Mouse (Mus musculus) liver, embryonic 15.5 days (tissue): ENCODE data around the gene Disc1. TPM values are rescaled to one million over a fixed set of nuclear protein-coding genes. Genes with fewer than 3 reads are reported as not detected.

Source experiments
- ATAC-seq: fragments of 200-750 bp; cut with Nextera tagmentation; 2 replicates; pipeline ENCODE4 v1.8.0; 2017; ENCODE audit warnings: moderate number of reproducible peaks, mild to moderate bottlenecking, moderate library complexity; ENCODE audit not compliant: insufficient read depth
- H3K27ac ChIP-seq: fragments of 300-500 bp; sonication (generic); replicated peaks from 2 replicates; pipeline ENCODE4 v1.5.1; 2015; ENCODE audit warnings: mild to moderate bottlenecking, inconsistent platforms
- H3K27me3 ChIP-seq: fragments of 300-500 bp; sonication (generic); 2 replicates; pipeline ENCODE4 v1.6.1; 2015; ENCODE audit warnings: mild to moderate bottlenecking, inconsistent platforms
- H3K36me3 ChIP-seq: fragments of 300-500 bp; sonication (generic); replicated peaks from 2 replicates; pipeline ENCODE4 v1.6.1; 2015; ENCODE audit warnings: moderate library complexity, mild to moderate bottlenecking, inconsistent platforms
- H3K4me1 ChIP-seq: fragments of 300-500 bp; sonication (generic); replicated peaks from 2 replicates; pipeline ENCODE4 v1.6.1; 2015; ENCODE audit warnings: inconsistent platforms
- H3K4me2 ChIP-seq: fragments of 300-500 bp; sonication (generic); 2 replicates; pipeline ENCODE4 v1.6.1; 2015; ENCODE audit warnings: moderate library complexity, mild to moderate bottlenecking, inconsistent platforms
- H3K4me3 ChIP-seq: fragments of 300-500 bp; sonication (generic); replicated peaks from 2 replicates; pipeline ENCODE4 v1.5.1; 2015; ENCODE audit warnings: mild to moderate bottlenecking, inconsistent platforms
- H3K9ac ChIP-seq: fragments of 300-500 bp; sonication (generic); 2 replicates; pipeline ENCODE4 v1.6.1; 2015; ENCODE audit warnings: moderate library complexity, mild to moderate bottlenecking, inconsistent platforms
- H3K9me3 ChIP-seq: fragments of 300-500 bp; sonication (generic); replicated peaks from 2 replicates; pipeline ENCODE4 v1.6.1; 2016; ENCODE audit warnings: inconsistent platforms
- WGBS: fragments of 180-500 bp; shearing (Covaris S2); methylation state at CpG from one replicate; pipeline ENCODE4 v1.1.7; 2015; ENCODE audit warnings: mixed read lengths; ENCODE audit not compliant: insufficient replicate concordance; 5-methylcytosine and 5-hydroxymethylcytosine counted together
- polyA plus RNA-seq: library from polyadenylated mRNA; unstranded; fragments of >200 nt; fragmentation: Nextera tagmentation; extraction: Ambion mirVana; gene quantifications from 2 replicates; pipeline ENCODE4 v1.2.1, GENCODE M21; 2015

The Disc1 gene
- polyA plus RNA-seq, 1 experiment from 2014 or later: 0.30 TPM

GRCm38 (mm10) chr8:125203016-125203415 is 149.0 kb downstream of the Disc1 start:
- H3K9me3 ChIP-seq: no peaks in the 10 kb centered on the region
- H3K27me3 ChIP-seq: no peaks in the 10 kb centered on the region
- H3K27ac ChIP-seq: no peak overlapping the region
- no peaks in the 10 kb centered on the region for H3K4me1 ChIP-seq
- ATAC-seq: no peak
- no peak overlapping the region for H3K9ac ChIP-seq
- no peak overlapping the region for H3K4me2 ChIP-seq
- H3K36me3 ChIP-seq: no peaks in the 10 kb centered on the region
- H3K4me3 ChIP-seq: no peak overlapping the region
- WGBS: 75% methylated on average over 9 of the region's 9 CpGs

DNA sequence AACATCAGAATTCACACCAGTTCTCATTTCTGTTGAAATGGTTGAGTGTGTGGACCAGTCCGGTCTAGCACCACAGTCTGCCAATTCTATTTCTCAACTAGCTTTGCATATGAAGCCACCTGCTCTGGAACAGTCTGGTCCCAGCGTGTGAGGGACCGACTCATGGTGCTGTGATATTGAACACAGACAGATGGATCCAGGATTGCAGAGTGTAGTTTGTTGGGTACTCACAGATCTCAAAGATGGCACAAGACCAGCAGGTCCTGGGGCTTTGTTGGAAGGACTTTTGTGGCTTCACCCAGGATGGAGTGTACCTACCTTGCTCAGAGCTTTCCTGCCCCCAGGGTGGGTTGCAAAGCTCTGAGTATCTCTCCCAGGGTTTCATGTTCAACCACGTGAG is 151.6 kb downstream of the Disc1 start:
- ATAC-seq: no peak
- no peaks in the 10 kb centered on the region for H3K4me1 ChIP-seq
- H3K9ac ChIP-seq: no peak overlapping the region
- no peaks in the 10 kb centered on the region for H3K9me3 ChIP-seq
- 70% methylated on average over 4 of the region's 4 CpGs for WGBS
- no peak overlapping the region for H3K27ac ChIP-seq
- H3K27me3 ChIP-seq: no peaks in the 10 kb centered on the region
- H3K4me3 ChIP-seq: no peak overlapping the region
- H3K36me3 ChIP-seq: no peaks in the 10 kb centered on the region
- H3K4me2 ChIP-seq: no peak overlapping the region

GRCm38 (mm10) chr8:125206391-125206790 is 152.4 kb downstream of the Disc1 start:
- Histone ChIP-seq H3K27me3 (no peaks in the 10 kb centered on the region), H3K4me1 (no peaks in the 10 kb centered on the region), H3K27ac (no peak overlapping the region), H3K36me3 (no peaks in the 10 kb centered on the region), H3K4me2 (no peak overlapping the region), H3K9ac (no peak overlapping the region), H3K4me3 (no peak overlapping the region), H3K9me3 (no peaks in the 10 kb centered on the region)
- WGBS: 67% methylated on average over 8 of the region's 8 CpGs
- no peak for ATAC-seq

GRCm38 (mm10) chr8:125206962-125207361 is 153.0 kb downstream of the Disc1 start:
- Histone ChIP-seq H3K4me1 (no peaks in the 10 kb centered on the region), H3K27me3 (no peaks in the 10 kb centered on the region), H3K36me3 (no peaks in the 10 kb centered on the region), H3K9ac (no peak overlapping the region), H3K4me2 (no peak overlapping the region), H3K4me3 (no peak overlapping the region), H3K9me3 (no peaks in the 10 kb centered on the region), H3K27ac (no peak overlapping the region)
- 61% methylated on average over 3 of the region's 3 CpGs for WGBS
- no peak for ATAC-seq

- no peaks in the 10 kb centered on the region for H3K9me3 ChIP-seq
- H3K4me3 ChIP-seq: no peak overlapping the region
- no peak overlapping the region for H3K4me2 ChIP-seq
- WGBS: 63% methylated on average over 13 of the region's 13 CpGs
- H3K9ac ChIP-seq: no peak overlapping the region
- H3K27ac ChIP-seq: no peak overlapping the region
- no peak for ATAC-seq
- no peaks in the 10 kb centered on the region for H3K36me3 ChIP-seq
- no peaks in the 10 kb centered on the region for H3K4me1 ChIP-seq
- no peaks in the 10 kb centered on the region for H3K27me3 ChIP-seq
Observed at GRCm38 (mm10) chr8:125212619-125213167, 158.7 kb downstream of the Disc1 start.

- 63% methylated on average over 12 of the region's 12 CpGs for WGBS
- H3K4me1 ChIP-seq: no peaks in the 10 kb centered on the region
- H3K27ac ChIP-seq: no peak overlapping the region
- no peak overlapping the region for H3K4me3 ChIP-seq
- no peaks in the 10 kb centered on the region for H3K36me3 ChIP-seq
- no peak for ATAC-seq
- no peaks in the 10 kb centered on the region for H3K9me3 ChIP-seq
- no peak overlapping the region for H3K4me2 ChIP-seq
- no peaks in the 10 kb centered on the region for H3K27me3 ChIP-seq
- H3K9ac ChIP-seq: no peak overlapping the region
Observed at GRCm38 (mm10) chr8:125217902-125218581, 164.0 kb downstream of the Disc1 start.

DNA sequence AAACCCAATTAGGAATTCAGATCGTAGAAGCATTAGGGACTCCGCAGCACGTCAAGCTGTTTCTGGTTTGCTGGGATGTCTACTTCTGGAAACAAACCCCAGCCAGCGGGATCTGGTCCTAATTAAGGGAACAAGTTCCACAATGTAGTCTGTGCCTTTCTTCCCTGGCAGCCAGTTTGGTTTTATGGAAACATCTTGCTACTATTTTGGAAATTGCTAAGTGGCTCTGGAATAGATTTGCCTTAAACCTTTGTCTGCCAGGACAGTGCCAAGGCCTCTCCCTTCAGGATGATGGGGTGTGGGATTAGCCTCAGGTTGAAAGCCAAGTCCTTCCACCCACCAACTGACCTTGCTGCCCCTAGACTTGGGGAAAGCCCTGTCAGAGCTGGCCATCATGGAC is 164.7 kb downstream of the Disc1 start:
- H3K9me3 ChIP-seq: no peaks in the 10 kb centered on the region
- whole genome bisulfite sequencing: 73% methylated on average over 4 of the region's 4 CpGs

DNA sequence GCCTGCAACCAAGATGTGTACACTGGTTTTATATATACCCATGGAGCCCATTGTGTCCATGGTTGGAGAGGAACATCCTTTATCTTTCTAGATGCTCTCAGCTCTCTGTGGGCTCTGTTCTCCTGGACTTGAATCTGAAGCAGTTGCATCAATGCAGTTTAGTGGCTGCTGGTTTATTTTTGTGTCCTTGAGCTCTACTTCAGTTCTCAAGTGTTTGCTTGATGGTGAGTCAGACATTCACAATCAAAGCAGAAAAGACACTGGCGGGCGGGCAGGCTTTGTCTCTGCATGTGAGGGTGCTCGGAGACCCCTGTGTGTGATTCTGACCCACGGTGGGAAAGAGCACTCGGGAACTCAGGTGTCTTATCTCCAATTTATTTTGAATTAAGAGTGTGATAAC is 166.6 kb downstream of the Disc1 start:
- Histone ChIP-seq H3K36me3 (no peaks in the 10 kb centered on the region), H3K4me2 (no peak overlapping the region), H3K27ac (no peak overlapping the region), H3K9me3 (no peaks in the 10 kb centered on the region), H3K27me3 (no peaks in the 10 kb centered on the region), H3K4me3 (no peak overlapping the region), H3K9ac (no peak overlapping the region), H3K4me1 (peaks cover 5% of the 10 kb centered on the region; the same call in 1 of the 2 replicates)
- no peak for ATAC-seq
- WGBS: 56% methylated on average over 5 of the region's 5 CpGs

More for the DNA sequence above, 164.7 kb downstream of the Disc1 start:
- no peak for ATAC-seq
- no peak overlapping the region for H3K4me2 ChIP-seq
- no peaks in the 10 kb centered on the region for H3K27me3 ChIP-seq
- H3K36me3 ChIP-seq: no peaks in the 10 kb centered on the region
- no peaks in the 10 kb centered on the region for H3K4me1 ChIP-seq
- no peak overlapping the region for H3K27ac ChIP-seq
- no peak overlapping the region for H3K4me3 ChIP-seq
- H3K9ac ChIP-seq: no peak overlapping the region

GRCm38 (mm10) chr8:125221062-125221461 is 167.1 kb downstream of the Disc1 start:
- Histone ChIP-seq H3K4me2 (no peak overlapping the region), H3K4me3 (no peak overlapping the region), H3K4me1 (peaks cover 5% of the 10 kb centered on the region; the same call in 1 of the 2 replicates), H3K27me3 (no peaks in the 10 kb centered on the region), H3K27ac (no peak overlapping the region), H3K9ac (no peak overlapping the region), H3K9me3 (no peaks in the 10 kb centered on the region), H3K36me3 (no peaks in the 10 kb centered on the region)
- ATAC-seq: no peak
- WGBS: 70% methylated on average over 4 of the region's 4 CpGs

DNA sequence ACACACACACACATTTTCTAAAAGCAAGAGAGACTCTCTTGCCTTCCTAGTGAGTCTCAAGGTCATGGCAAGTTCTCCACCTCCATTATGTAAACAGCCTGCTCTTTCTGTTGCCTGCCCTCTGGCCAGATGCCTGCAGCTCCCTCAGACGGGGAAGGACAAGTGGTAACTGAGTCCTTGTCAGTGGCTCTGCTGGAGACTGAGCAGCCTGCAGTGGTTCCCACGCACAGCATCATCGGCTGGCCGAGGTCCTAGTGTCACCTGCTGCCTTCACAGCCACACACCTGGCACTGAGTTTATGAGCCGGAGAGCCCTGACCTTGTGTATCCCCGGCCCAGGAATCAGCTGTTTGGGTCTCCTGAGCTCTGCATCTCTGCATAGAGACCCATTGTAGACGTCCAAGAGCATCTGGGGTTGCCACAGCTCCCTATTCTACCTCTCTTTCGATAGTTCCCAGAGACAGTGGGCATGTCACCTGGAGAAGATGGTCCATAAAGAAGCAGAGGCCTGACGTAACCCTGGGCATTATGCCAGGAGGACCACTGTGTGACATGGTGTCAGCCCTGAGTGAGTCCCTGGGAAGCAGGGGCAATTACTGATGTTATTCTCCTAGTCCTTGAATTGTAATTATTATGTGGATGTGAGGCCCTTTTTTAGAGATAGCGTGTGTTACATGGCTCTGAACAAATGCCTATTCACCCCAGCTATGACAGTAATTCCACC is 169.2 kb downstream of the Disc1 start:
- H3K4me2 ChIP-seq: no peak overlapping the region
- H3K9me3 ChIP-seq: no peaks in the 10 kb centered on the region
- H3K4me1 ChIP-seq: peaks cover 8% of the 10 kb centered on the region; the same call in 1 of the 2 replicates
- 54% methylated on average over 10 of the region's 10 CpGs for WGBS
- H3K27ac ChIP-seq: no peak overlapping the region
- no peak overlapping the region for H3K4me3 ChIP-seq
- H3K27me3 ChIP-seq: no peaks in the 10 kb centered on the region
- H3K36me3 ChIP-seq: no peaks in the 10 kb centered on the region
- H3K9ac ChIP-seq: no peak overlapping the region
- no peak; the same call in 1 of the 2 replicates for ATAC-seq

- H3K9ac ChIP-seq: no peak overlapping the region
- no peaks in the 10 kb centered on the region for H3K36me3 ChIP-seq
- no peak overlapping the region for H3K4me2 ChIP-seq
- 27% methylated on average over 6 of the region's 6 CpGs for WGBS
- no peak overlapping the region for H3K4me3 ChIP-seq
- no peak for ATAC-seq
- no peaks in the 10 kb centered on the region for H3K9me3 ChIP-seq
- H3K27ac ChIP-seq: no peak overlapping the region
- H3K4me1 ChIP-seq: peaks cover 8% of the 10 kb centered on the region; the same call in 1 of the 2 replicates
- no peaks in the 10 kb centered on the region for H3K27me3 ChIP-seq
Observed at GRCm38 (mm10) chr8:125224271-125224699, 170.3 kb downstream of the Disc1 start.
